Mouse (Mus musculus) forebrain, embryonic 14.5 days (tissue): ENCODE measurements at regions not wholly inside any gene's neighbourhood (a gene's known extent, or its start where the extent isn't known, plus 50 kb on each side); places are given as distances from the start of the nearest gene placed in this dataset.

Experiments used
- ATAC-seq: fragments of 200-750 bp; cut with Nextera tagmentation; 2 replicates; pipeline ENCODE4 v1.8.0; 2017; ENCODE audit warnings: mild to moderate bottlenecking, moderate library complexity
- DNase-seq: peaks from one replicate; pipeline ENCODE4 v3.0.0-alpha.2; 2015; ENCODE audit warnings: low spot score
- H3K27ac ChIP-seq: fragments of 300-500 bp; sonication (generic); 2 replicates; pipeline ENCODE4 v1.5.1; 2014; ENCODE audit warnings: low read depth, mild to moderate bottlenecking, control low read depth, low read length, moderate library complexity
- H3K27me3 ChIP-seq: fragments of 300-500 bp; sonication (generic); replicated peaks from 2 replicates; pipeline ENCODE4 v1.6.1; 2014; ENCODE audit warnings: low read length, control low read depth, mixed read lengths; ENCODE audit not compliant: control insufficient read depth, insufficient read depth
- H3K36me3 ChIP-seq: fragments of 300-500 bp; sonication (generic); 2 replicates; pipeline ENCODE4 v1.6.1; 2014; ENCODE audit warnings: low read length, control low read depth; ENCODE audit not compliant: control insufficient read depth, insufficient read depth
- H3K4me1 ChIP-seq: fragments of 300-500 bp; sonication (generic); 2 replicates; pipeline ENCODE4 v1.6.1; 2014; ENCODE audit warnings: antibody characterized with exemption, low read length, control low read depth; ENCODE audit not compliant: control insufficient read depth, insufficient read depth
- H3K4me2 ChIP-seq: fragments of 300-500 bp; sonication (generic); 2 replicates; pipeline ENCODE4 v1.6.1; 2014; ENCODE audit warnings: mild to moderate bottlenecking, control low read depth, low read length
- H3K4me3 ChIP-seq: fragments of 300-500 bp; sonication (generic); 2 replicates; pipeline ENCODE4 v1.5.1; 2014; ENCODE audit warnings: low read depth, low read length, control low read depth
- H3K9ac ChIP-seq: fragments of 300-500 bp; sonication (generic); 2 replicates; pipeline ENCODE4 v1.6.1; 2014; ENCODE audit warnings: mild to moderate bottlenecking, low read length, control low read depth, moderate library complexity
- H3K9me3 ChIP-seq: fragments of 300-500 bp; sonication (generic); replicated peaks from 2 replicates; pipeline ENCODE4 v1.6.1; 2016; ENCODE audit warnings: low read length, control low read depth, mixed read lengths; ENCODE audit not compliant: control insufficient read depth
- WGBS: fragments of 180-500 bp; shearing (Covaris S2); extraction: QIAGEN DNeasy Blood & Tissue Kit; methylation state at CpG from one replicate; pipeline ENCODE4 v1.1.7; 2014; 5-methylcytosine and 5-hydroxymethylcytosine counted together

DNA sequence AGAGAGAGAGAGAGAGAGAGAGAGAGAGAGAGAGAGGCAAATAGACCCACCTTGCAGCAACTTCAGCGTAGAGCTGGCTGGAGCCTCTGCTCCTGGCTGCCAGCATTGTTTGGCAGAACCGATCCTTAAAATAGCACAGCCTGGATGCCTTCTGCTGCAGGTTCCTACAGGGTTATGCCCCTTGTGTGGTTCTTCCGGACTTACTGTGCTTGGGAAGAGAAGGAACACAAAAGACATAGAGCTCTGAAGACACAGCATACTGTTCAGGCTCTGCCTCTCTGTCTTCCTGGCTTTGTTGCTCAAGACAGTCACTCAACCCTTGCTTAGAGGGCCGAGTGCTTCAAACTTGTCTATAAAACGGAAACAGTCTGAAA is 86.2 kb upstream of the Slc25a26 start:
- no peaks in the 10 kb centered on the region for H3K9me3 ChIP-seq
- WGBS = 74% methylated on average over 5 of the region's 5 CpGs

DNA sequence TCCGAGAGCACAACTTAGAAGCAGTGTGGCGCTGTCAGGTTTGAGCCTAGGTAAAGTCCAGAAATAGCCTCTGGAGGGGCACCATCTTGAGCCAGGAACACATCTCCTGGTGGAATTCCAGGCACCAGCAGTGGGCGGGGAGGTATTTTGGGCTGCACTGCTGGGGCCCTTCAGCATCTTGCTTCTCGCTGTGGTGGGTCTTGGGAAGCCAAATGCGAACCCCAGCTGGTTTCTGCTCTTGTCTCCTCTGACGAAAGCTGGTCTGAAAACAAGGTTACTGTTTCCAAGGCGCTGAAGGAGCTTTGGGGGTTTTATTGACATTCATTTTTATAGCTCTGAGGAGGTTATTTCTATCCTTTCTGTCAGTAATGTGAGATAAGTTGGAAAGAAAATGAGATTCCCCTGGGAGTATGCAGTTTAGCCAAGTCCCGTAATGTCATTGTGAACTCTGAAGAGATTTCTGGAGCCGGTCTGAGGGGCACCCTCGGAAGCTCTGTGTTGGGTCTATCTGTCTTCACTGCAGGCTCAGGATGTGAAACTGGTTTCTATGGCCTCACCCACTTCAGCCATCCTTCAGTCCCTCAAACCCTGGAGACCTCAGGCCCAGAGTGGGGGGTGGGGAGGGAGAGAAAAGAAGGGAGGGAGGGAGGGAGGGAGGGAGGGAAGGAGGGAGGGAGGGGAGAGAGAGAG is 86.7 kb upstream of the Slc25a26 start:
- Histone ChIP-seq H3K27me3 (no peaks in the 10 kb centered on the region), H3K4me1 (no peaks in the 10 kb centered on the region), H3K27ac (no peak overlapping the region), H3K4me2 (no peak overlapping the region), H3K9ac (no peak overlapping the region), H3K4me3 (no peak overlapping the region), H3K9me3 (no peaks in the 10 kb centered on the region), H3K36me3 (no peaks in the 10 kb centered on the region)
- ATAC-seq (no peak), DNase-seq (no peak)
- WGBS = 82% methylated on average over 10 of the region's 10 CpGs

More for the DNA sequence above, 86.2 kb upstream of the Slc25a26 start:
- H3K36me3 ChIP-seq = no peaks in the 10 kb centered on the region
- DNase-seq (no peak), ATAC-seq (no peak)
- no peak overlapping the region for H3K27ac ChIP-seq
- H3K4me1 ChIP-seq = no peaks in the 10 kb centered on the region
- no peaks in the 10 kb centered on the region for H3K27me3 ChIP-seq
- H3K4me3 ChIP-seq = no peak overlapping the region
- no peak overlapping the region for H3K9ac ChIP-seq
- no peak overlapping the region for H3K4me2 ChIP-seq

DNA sequence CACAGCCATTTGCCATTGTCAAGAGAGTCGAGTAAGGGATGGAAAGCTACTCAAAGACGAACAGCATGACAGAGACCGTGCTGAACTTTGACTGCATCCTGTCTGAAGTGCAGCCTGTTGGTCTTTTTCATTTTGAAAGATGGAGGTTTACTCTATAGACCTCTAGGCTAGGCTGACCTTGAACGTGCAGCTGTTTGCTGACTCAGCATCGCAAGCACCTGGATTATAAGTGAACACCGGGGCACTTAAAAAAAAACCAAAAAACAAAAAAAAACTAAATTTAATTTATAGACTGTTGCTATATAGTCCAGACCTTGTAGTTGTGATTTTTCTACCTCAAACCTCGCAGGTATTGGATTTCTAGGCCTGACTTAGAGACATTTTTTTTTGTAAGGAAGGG is 87.8 kb upstream of the Slc25a26 start:
- Histone ChIP-seq H3K4me2 (no peak overlapping the region), H3K27ac (no peak overlapping the region), H3K4me3 (no peak overlapping the region), H3K36me3 (no peaks in the 10 kb centered on the region), H3K9me3 (no peaks in the 10 kb centered on the region), H3K27me3 (no peaks in the 10 kb centered on the region), H3K9ac (no peak overlapping the region), H3K4me1 (peaks cover 6% of the 10 kb centered on the region; the same call in 1 of the 2 replicates)
- ATAC-seq = no peak
- 89% methylated on average over 7 of the region's 7 CpGs for WGBS
- no peak for DNase-seq

DNA sequence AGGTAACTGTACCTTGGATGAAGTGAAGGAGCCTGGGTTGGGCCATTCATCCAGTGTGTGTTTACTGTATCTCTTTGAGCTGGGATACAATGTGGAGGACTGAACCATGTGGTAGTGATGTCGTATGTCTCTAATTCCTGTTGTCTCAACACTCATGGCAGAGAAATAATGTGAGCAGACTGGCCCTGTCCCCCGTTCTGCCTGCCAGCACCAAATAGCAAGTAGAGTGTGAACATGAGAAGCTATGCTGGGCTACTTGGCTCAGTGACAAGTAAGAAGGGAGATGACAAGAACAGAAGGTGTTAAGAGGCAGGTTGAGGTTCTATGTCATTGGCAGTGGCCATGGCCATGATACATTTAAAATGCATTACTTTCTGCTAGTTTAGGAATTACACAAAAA is 89.7 kb upstream of the Slc25a26 start:
- ATAC-seq = no peak
- Histone ChIP-seq H3K4me1 (peaks cover 6% of the 10 kb centered on the region; the same call in 1 of the 2 replicates), H3K27ac (no peak overlapping the region), H3K4me2 (no peak overlapping the region), H3K9me3 (no peaks in the 10 kb centered on the region), H3K27me3 (no peaks in the 10 kb centered on the region), H3K36me3 (no peaks in the 10 kb centered on the region), H3K4me3 (no peak overlapping the region), H3K9ac (no peak overlapping the region)
- no peak for DNase-seq
- 62% methylated on average over 2 of the region's 2 CpGs for WGBS

- no peak for ATAC-seq
- H3K36me3 ChIP-seq = no peaks in the 10 kb centered on the region
- H3K4me3 ChIP-seq = no peak overlapping the region
- no peaks in the 10 kb centered on the region for H3K9me3 ChIP-seq
- peaks cover 6% of the 10 kb centered on the region; the same call in 1 of the 2 replicates for H3K4me1 ChIP-seq
- H3K4me2 ChIP-seq = no peak overlapping the region
- WGBS = 87% methylated on average over 2 of the region's 2 CpGs
- no peak overlapping the region for H3K9ac ChIP-seq
- H3K27ac ChIP-seq = no peak overlapping the region
- no peaks in the 10 kb centered on the region for H3K27me3 ChIP-seq
- DNase-seq = no peak
Measured at GRCm38 (mm10) chr6:94408996-94409395, 91.1 kb upstream of the Slc25a26 start.

DNA sequence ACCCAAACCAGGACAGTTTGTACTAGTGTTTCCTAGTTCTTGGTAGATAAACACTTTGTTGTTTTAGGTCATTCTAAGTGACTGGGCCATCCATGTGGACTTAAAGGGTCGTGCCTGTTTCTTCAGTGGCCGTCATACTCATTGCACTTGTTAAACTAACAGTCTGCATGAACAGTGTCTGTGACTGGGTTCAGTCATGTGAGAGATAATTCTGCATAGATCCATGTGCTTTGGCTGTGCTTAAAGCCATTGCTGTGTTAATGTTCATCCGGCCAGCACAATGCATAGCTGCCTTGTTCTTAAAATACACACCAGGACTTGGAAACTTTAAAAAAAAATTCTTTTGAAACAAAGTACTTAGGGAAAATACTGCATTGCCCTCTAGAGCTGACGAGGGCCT is 92.4 kb upstream of the Slc25a26 start:
- no peak overlapping the region for H3K4me2 ChIP-seq
- H3K27ac ChIP-seq = no peak overlapping the region
- 7% methylated on average over 4 of the region's 4 CpGs for WGBS
- H3K4me3 ChIP-seq = no peak overlapping the region
- no peak overlapping the region for H3K9ac ChIP-seq
- peaks cover 6% of the 10 kb centered on the region; the same call in 1 of the 2 replicates for H3K4me1 ChIP-seq
- no peaks in the 10 kb centered on the region for H3K9me3 ChIP-seq
- H3K36me3 ChIP-seq = no peaks in the 10 kb centered on the region
- ATAC-seq = peak; percentile 67
- no peaks in the 10 kb centered on the region for H3K27me3 ChIP-seq
- DNase-seq = peak; percentile 57

GRCm38 (mm10) chr6:94405371-94406076 is 94.6 kb upstream of the Slc25a26 start:
- no peak overlapping the region for H3K4me3 ChIP-seq
- no peak for ATAC-seq

DNA sequence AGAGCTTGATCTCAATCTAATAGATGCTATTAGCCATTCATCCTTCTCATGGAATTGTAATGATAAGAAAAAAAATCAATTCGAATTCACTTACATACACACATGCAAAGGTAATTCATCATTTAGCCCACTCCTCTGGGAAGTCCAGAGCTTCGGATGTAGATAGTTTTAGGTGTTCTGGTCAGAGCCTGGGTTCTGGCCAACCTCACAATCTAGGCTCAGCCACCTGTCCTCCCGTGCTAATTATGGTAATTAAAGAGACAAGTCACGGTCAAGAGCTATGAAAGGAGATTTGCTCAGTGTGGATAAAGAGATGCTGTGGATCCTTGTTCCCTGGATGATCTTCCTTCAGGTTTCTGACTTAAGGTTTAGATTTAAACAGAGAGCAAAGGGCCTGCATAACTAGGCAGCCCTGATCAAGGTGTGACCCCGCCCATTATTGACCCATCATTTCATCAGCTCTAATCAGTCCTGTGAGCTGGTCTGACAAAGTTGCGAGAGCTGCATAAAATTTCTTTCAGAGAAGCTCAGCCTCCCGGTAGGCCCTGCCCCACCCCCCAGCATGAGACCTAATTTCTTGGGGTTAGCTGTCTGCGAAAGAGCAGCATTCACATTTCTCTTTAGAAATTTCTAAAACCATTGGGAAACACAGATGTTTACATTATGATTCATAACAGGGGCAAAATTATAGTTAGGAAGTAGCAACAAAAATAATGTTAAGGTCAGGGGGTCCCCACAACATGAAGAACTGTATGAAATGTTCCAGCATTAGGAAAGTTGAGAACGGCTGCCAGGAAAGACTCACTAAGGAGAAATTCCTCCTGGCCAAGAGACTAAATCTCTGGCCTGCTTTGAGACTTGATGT is 98.3 kb upstream of the Slc25a26 start:
- DNase-seq (no peak), ATAC-seq (peak; percentile 10)
- Histone ChIP-seq H3K27me3 (no peaks in the 10 kb centered on the region), H3K9me3 (no peaks in the 10 kb centered on the region), H3K4me1 (peaks cover 16% of the 10 kb centered on the region), H3K4me2 (peak overlapping the region; percentile 44), H3K9ac (no peak overlapping the region), H3K27ac (no peak overlapping the region; the same call in 1 of the 2 replicates), H3K36me3 (no peaks in the 10 kb centered on the region), H3K4me3 (no peak overlapping the region)
- WGBS = 34% methylated on average over 9 of the region's 9 CpGs

More at GRCm38 (mm10) chr6:94405371-94406076, 94.6 kb upstream of the Slc25a26 start:
- 93% methylated on average over 8 of the region's 8 CpGs for WGBS
- H3K9me3 ChIP-seq = no peaks in the 10 kb centered on the region
- H3K27ac ChIP-seq = no peak overlapping the region
- no peaks in the 10 kb centered on the region for H3K36me3 ChIP-seq
- H3K27me3 ChIP-seq = no peaks in the 10 kb centered on the region
- H3K9ac ChIP-seq = no peak overlapping the region
- no peak for DNase-seq
- H3K4me2 ChIP-seq = no peak overlapping the region
- peaks cover 18% of the 10 kb centered on the region for H3K4me1 ChIP-seq
